Mouse (Mus musculus) right cerebral cortex, postnatal 10 days (tissue): ENCODE measurements around the gene Ticam1.

ENCODE experiments used
- DNase-seq, 2 experiments: peaks; one replicate each; pipeline ENCODE4 v3.0.0; 2021; ENCODE audit warnings: low spot score in 2 of 2

Ticam1 gene

GRCm38 (mm10) chr17:56290388-56291170 is 14.0 kb upstream of the Ticam1 start:
- peak in 1 of 2 experiments; percentile 81 for DNase-seq

DNA sequence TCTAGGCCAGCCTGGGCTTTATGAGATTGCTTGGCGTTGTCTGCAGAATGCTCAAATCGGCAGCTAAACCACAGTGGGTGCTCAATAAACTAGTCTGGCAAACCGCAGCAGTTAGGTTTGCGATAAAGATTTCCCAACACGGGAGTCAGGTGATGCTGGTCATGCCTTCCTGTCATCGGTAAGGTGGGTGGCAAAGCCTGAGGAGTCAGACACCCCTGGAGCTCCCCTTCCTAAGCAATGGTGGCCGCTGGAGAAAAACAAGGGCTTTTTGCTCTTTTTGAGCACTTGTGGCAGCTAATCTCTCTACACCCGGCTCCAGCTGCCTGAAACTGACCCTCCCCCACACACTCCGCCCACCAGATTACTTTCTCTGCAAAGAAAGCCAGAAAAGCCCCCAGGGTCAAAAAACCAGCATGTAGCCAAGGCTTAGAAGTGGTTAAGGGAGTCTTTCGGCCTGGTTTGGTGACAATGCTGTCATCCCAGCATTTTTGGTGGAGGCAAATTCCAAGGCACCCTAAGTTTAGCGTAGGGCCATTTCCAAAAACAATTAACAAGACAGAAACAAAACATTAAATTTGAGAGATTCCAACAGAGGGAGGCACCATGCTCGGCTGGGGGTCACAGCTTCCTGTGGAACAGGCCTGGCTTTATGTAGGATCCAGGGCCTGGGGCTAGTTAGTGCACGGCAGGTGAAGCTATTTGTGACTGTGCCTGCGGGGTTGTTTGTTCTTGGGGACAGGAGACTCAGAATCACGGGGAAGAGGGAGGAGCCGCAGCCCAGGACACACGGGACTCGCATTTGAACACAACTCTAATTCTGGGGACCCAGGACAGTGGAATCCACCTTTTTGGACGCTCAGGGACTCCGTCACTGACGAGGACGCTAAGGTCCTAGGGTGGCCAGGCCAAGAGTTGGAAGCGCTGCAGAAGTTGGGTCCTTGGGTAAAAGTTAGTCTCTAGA is 13.1 kb upstream of the Ticam1 start:
- DNase-seq = no peak

GRCm38 (mm10) chr17:56288866-56289265 is 12.3 kb upstream of the Ticam1 start:
- DNase-seq = no peak

DNA sequence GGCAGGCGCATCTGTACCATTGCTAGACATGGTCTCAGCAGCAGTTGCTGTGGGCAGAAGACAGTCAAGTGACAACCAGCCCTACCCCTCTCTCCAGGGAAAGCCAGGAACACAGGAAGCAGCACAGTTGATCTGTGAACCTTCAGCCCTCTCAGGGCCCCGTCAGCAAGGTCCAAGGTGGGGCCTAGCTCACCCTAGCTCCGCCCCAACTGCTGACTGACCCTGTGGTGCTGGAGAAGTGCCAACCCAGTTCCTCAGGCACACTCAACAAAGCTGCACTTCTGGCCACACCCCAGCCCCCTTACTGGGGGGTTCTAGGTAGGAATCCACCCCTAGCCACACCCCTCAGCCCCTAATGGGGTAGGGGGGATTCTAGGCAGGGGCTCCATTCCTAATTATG is 11.2 kb upstream of the Ticam1 start:
- DNase-seq = no peak

DNA sequence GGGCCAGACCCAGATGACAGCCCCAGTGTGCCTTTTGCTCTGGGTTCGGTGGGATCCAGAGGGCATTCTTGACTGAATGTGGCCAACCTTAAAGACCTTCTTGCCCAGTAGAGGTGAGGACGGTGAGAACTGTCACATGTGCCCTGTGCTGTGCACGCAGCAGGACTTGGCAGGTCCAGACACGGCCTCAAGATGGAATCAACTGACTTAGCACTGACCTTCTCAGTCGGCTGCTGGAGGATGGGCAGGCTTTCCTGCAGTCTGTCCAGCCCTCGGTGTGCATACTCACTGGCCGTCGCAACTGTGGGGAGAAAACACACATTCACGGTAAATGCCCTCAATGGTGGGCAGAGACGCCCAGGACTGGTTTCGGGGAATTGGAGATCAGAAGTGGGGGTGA is 9.4 kb upstream of the Ticam1 start:
- no peak for DNase-seq

DNA sequence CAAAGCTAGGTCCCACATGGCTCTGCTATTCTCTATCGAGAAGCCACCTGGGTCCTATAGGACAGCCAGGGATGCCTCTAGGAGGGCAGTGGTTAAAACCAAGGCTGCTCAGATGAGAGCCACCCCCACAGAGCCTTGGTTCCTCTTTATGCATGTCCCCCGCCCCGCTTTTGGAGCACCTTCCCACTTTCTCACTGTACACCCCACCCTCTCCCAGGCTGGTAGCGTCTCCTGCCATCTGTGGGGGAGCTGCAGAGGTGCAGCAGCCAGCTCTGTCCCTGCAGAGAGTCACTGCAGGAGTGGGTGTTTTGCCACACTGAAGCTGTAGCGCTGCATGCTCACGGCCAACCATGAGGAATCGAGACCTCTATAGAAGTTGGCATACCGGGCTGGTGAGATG is 6.7 kb upstream of the Ticam1 start:
- peak; percentile 58 to 67 for DNase-seq

DNA sequence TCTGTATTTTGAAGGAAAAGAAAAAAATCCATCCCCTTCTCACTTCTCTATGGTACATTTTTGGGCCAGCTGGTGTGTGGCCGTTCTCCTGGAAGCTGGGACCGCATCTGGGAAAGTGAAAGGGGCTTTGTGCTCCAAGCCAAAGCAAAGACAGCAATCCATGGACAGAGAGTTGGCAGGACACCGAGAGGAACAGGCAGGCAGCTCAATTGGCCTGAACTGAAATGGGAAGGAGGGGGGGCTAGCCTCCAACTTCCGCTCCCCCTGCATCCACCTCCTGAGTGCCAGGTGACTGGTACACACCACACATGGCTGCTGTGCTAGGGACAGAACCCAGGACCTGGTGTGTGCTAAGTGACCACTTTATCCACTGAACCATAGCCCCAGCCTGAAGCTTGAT is 6.2 kb upstream of the Ticam1 start:
- DNase-seq = peak; percentile 71 to 83

GRCm38 (mm10) chr17:56281193-56281592 is 4.6 kb upstream of the Ticam1 start:
- no peak for DNase-seq

DNA sequence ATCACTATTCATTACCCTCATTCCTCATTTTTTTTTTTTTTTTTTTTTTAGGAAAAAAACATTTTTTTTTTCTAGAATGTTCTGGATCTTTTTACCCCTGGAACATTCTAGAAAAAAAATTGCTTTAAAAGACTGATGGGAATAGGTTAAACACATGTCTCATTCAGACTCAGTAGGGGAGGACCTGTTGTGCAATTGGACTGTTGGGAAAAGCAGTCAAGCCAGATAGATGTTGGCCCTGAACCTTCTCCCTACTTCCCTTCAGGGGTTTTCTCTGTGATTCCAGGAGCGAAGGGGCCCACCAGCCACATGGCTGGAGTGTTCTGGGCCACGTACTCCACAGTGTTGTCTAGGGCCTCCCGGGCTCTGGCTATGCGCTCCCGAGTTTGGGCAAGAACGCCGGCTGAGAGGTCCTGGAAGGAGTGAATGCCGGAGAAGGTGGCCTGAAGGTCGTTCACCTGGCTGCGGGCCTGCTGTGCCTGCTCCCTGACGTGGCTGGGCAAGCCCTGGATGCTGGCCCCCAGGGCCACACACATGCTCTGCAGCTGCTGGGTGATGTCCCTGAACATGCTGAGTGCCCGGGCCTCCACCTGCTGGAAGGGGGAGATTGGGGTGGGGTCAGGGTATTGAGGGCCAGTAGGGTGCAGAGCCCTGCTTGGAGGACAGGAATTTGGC is 3.0 kb upstream of the Ticam1 start:
- no peak for DNase-seq

DNA sequence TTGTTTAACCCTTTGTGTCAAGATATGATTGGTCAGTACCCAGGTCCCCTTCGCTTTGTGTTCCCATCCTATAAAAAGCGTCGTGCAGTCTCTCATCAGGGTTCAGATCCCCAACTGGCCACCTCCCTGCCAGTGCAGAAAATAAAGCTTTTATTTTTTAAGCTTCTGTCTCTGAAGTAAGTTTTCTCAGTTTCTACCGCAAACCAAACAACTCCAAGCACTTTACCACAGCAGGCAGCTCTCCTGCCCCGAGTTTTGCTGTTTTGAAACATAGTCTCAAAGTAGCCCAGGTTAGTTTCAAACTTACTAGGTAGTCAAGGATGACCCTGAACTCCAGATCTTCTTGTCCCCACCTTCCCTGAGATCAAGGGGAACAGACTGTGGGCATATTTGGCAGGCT is 1.8 kb upstream of the Ticam1 start:
- no peak for DNase-seq

DNA sequence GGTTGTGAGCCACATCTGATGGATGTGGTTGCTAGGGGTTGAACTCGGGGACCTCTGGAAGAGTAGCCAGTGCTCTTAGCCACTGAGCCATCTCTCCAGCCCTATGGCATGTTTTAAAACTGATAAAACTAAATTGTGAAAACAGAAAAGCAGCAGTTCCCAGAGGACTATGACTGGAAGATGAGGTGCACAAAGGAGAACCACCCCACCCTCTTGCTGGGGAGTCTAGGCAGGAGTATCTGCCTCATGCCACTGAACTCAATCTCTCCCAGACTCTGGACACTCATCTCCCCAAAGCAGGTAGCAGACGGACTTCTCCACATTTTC is 944 bp upstream of the Ticam1 start:
- DNase-seq = no peak

GRCm38 (mm10) chr17:56275842-56276480 is 625 bp downstream of the Ticam1 start:
- no peak for DNase-seq

DNA sequence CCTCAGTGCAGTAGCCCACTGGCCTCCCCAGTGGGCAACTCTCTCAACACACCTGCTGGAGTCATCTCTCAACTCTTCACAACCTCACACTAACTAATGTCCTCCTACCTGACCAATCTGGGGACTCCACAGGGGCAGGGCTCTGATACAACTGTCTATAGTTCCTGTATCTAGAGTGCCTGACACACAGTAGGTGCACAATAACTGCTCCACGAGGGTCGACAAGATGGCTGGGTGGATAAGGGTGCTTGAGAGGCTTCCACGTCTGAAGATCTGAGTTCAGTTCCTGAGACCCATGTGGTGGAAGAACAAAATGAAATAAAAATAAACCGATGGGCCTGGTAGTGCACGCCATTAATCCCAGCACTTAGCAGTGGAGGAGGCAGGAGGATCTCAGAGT is 2.6 kb downstream of the Ticam1 start:
- no peak for DNase-seq

DNA sequence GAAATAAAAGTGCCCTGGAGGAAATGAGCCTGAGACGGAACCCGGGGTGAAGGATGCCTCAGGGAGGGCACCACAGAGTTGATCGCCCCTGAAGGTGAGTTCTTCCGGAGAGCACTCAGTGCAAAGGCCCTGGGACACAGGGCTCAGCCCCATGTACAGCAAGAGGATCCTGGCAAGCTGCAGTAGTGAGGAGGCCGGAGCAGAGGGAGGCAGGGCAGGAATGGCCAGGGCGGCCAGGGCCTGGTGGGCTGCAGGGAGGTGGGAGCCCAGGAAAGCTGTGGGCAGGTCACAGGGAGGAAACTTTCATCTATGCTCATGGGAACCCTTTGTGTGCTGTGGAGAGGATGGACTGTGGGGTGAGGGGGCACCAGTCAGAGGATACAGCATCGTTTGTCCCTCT is 3.1 kb downstream of the Ticam1 start:
- DNase-seq = no peak

GRCm38 (mm10) chr17:56272644-56273043 is 3.9 kb downstream of the Ticam1 start:
- no peak for DNase-seq

DNA sequence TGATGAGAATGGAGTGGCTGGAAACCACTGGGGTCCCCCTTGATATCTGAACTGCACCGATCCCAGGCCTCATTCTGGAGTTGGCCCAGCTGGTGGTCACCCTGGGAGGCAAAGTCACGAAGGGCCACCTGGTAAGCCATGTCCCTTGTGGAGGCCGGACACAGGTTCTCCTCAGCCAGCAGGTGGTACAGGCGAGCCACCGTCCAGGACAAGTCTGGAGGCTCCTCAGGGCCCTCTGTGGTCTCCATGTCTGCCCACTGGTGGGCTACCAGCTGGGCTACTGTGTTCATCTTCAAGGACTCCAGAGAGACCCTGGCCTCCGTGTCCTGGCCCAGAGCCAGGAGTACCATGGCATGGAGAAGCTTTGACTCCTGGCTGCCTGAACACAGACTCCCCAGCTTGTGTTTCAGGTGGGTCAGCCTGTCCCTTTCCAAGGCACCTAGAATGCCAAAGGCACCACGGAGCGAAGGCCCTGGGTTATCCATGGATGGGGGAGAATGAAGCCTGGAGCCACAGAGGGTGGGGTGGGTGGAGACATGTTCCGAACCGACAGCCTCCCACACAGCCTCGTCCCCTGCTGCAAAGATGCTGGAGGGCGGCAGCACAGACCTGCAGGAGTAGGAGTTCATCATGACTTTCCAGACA is 4.9 kb downstream of the Ticam1 start:
- peak in 1 of 2 experiments; percentile 47 for DNase-seq

DNA sequence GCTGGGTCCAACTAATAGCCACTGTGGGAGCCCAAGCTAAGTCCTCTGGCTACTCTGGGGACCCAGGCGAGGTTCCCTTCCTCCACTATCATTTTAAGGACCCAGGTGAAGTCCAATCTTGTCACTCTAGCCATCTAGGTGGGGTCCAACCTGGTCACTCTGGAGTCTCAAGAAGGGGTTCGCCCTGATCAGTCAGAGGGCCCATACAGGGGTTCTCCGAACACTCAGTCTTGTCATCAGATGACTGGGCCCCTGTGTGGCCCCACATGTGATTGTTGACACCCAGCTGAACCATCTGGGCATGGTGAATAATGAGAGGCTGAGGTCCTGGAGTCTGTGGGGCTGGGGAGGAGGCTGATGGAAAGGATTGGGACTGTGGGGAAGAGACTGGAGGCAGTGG is 6.8 kb downstream of the Ticam1 start:
- no peak for DNase-seq

- DNase-seq = peak; percentile 83 to 89
Observed at GRCm38 (mm10) chr17:56269153-56269630, 7.4 kb downstream of the Ticam1 start.

DNA sequence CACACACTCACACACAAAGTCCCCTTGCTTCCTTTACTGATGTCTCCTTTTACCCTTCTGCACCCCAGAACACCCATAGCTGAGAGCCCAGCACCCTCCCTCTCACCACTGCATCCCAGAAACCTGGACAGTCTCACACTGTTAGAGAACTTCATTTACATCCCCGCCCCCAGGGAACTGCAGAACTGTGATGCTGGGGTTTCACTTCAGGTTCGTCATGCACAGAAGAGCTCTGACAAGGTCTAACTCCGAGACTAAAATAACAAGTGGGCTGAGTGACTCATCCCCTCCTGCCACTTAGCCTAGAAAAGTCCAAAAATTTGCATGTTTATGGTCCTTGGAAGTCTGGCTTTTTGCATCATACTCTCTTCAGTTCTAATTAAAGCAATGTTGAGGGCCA is 10.3 kb downstream of the Ticam1 start:
- DNase-seq = peak; percentile 63 to 80

- no peak for DNase-seq
Observed at GRCm38 (mm10) chr17:56265869-56266268, 10.7 kb downstream of the Ticam1 start.

DNA sequence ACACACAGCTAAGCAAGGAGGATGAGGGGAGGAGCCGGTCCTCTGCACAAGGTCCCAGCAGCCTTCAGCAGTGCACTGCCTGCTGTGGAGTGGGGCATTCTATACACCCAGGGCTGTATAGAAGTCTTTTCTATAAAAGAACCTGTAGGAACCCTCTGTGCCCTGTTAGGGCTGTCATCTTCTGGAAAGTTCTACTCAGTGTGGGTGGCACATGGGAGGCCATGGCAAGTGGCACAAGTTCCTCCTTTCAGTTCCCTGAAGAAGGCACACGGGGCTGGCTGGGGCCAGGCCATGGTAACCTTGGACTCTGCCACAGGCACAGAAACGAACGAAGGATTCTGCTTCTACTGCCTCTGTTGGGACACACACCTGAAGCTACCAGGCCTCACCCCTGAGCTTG is 11.6 kb downstream of the Ticam1 start:
- no peak for DNase-seq
